Mouse (Mus musculus): ENCODE measurements around the gene Acin1.
A peak's percentile ranks its signal among the peaks of the same experiment; 100 is the strongest.

The Acin1 gene

GRCm38 (mm10) chr14:54686522-54687143 is at the start of gene Acin1:
Gene Acin1 (minus strand): TSS chr14:54686931.
- DNase-seq = peak; percentile 100

- no peak for DNase-seq
Measured at GRCm38 (mm10) chr14:54735221-54735620, 48.5 kb upstream of the Acin1 start.

- DNase-seq = no peak
Measured at GRCm38 (mm10) chr14:54734004-54734403, 47.3 kb upstream of the Acin1 start.

- no peak for DNase-seq
Measured at GRCm38 (mm10) chr14:54732206-54732605, 45.5 kb upstream of the Acin1 start.

GRCm38 (mm10) chr14:54730305-54730704 is 43.6 kb upstream of the Acin1 start:
- DNase-seq = no peak

- no peak for DNase-seq
Measured at GRCm38 (mm10) chr14:54728823-54729653, 42.3 kb upstream of the Acin1 start.

GRCm38 (mm10) chr14:54727565-54727964 is 40.8 kb upstream of the Acin1 start:
- no peak for DNase-seq

GRCm38 (mm10) chr14:54724049-54724448 is 37.3 kb upstream of the Acin1 start:
- no peak for DNase-seq

GRCm38 (mm10) chr14:54721711-54722110 is 35.0 kb upstream of the Acin1 start:
- no peak for DNase-seq

GRCm38 (mm10) chr14:54720654-54721350 is 34.1 kb upstream of the Acin1 start:
- no peak for DNase-seq

- no peak for DNase-seq
Measured at GRCm38 (mm10) chr14:54720041-54720440, 33.3 kb upstream of the Acin1 start.

- DNase-seq = no peak
Measured at GRCm38 (mm10) chr14:54715402-54715801, 28.7 kb upstream of the Acin1 start.

- peak; percentile 27 for DNase-seq
Measured at GRCm38 (mm10) chr14:54714617-54715081, 27.9 kb upstream of the Acin1 start.

GRCm38 (mm10) chr14:54714121-54714520 is 27.4 kb upstream of the Acin1 start:
- peak; percentile 87 for DNase-seq

GRCm38 (mm10) chr14:54712861-54713260 is 26.1 kb upstream of the Acin1 start:
- peak; percentile 55 for DNase-seq

GRCm38 (mm10) chr14:54712074-54712473 is 25.3 kb upstream of the Acin1 start, which contains the start of gene Cebpe:
Gene Cebpe (minus strand): TSS chr14:54712174.
- DNase-seq = no peak

GRCm38 (mm10) chr14:54709054-54709453 is 22.3 kb upstream of the Acin1 start:
- no peak for DNase-seq

GRCm38 (mm10) chr14:54706589-54707320 is 20.0 kb upstream of the Acin1 start:
- DNase-seq = no peak

- no peak for DNase-seq
Measured at GRCm38 (mm10) chr14:54705844-54706243, 19.1 kb upstream of the Acin1 start.

GRCm38 (mm10) chr14:54703207-54703606 is 16.5 kb upstream of the Acin1 start:
- DNase-seq = no peak

GRCm38 (mm10) chr14:54701298-54701697 is 14.6 kb upstream of the Acin1 start:
- peak; percentile 81 for DNase-seq

- no peak for DNase-seq
Measured at GRCm38 (mm10) chr14:54699586-54699985, 12.9 kb upstream of the Acin1 start.

- no peak for DNase-seq
Measured at GRCm38 (mm10) chr14:54698733-54699132, 12.0 kb upstream of the Acin1 start, which contains the start of gene Gm29776. Gene Gm29776 (minus strand): TSS chr14:54698833.

Data from kidney, postnatal 14 days (tissue).